Mouse (Mus musculus): ENCODE measurements around the gene Tsga10.
"Not testable (repeated sequence)": the region's sequence is repeated elsewhere in the genome, so short reads cannot be mapped to it uniquely, and the experiment has no call there.

DNA sequence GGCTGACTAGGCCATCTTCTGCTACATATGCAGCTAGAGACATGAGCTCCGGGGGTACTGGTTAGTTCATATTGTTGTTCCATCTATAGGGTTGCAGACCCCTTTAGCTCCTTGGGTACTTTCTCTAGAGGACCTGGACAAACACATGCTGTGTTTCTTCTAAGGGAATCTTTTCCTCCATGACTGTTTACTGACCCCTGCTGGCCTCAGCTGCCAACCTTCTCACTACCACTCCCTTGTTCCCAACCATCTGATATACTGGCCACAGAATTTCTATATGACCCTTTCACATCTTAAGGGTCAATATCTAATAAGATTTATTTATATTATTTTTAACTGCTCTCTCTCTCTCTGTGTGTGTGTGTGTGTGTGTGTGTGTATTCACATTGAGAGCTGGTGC, 63.9 kb downstream of the Tsga10 start:
- TF ChIP-seq CTCF (IDR thresholded peaks at IDR 0.05; ENCODE audit: low read depth, low read length); POLR2A (IDR thresholded peaks at IDR 0.05; ENCODE audit: borderline replicate concordance, low read depth, low read length): not testable (repeated sequence)

All from bone marrow macrophage, adult 2 months (primary cell).